Mouse (Mus musculus): Measurements from ENCODE around the gene 9230112D13Rik.

The 9230112D13Rik gene

GRCm38 (mm10) chr14:34522701-34523100 is at the start of gene 9230112D13Rik:
TSS of gene 9230112D13Rik (minus strand) at chr14:34522801.
- DNase-seq: no peak

GRCm38 (mm10) chr14:34571610-34572387 is 49.2 kb upstream of the 9230112D13Rik start:
- DNase-seq: no peak

GRCm38 (mm10) chr14:34570903-34571302 is 48.3 kb upstream of the 9230112D13Rik start:
- no peak for DNase-seq

GRCm38 (mm10) chr14:34570294-34570693 is 47.7 kb upstream of the 9230112D13Rik start:
- peak; percentile 79 for DNase-seq

GRCm38 (mm10) chr14:34569534-34570194 is 47.1 kb upstream of the 9230112D13Rik start:
- no peak for DNase-seq

- no peak for DNase-seq
Observed at GRCm38 (mm10) chr14:34568626-34569025, 46.0 kb upstream of the 9230112D13Rik start.

- no peak for DNase-seq
Observed at GRCm38 (mm10) chr14:34567697-34568096, 45.1 kb upstream of the 9230112D13Rik start.

GRCm38 (mm10) chr14:34566530-34566929 is 43.9 kb upstream of the 9230112D13Rik start:
- no peak for DNase-seq

GRCm38 (mm10) chr14:34565711-34566110 is 43.1 kb upstream of the 9230112D13Rik start:
- DNase-seq: peak; percentile 40

- no peak for DNase-seq
Observed at GRCm38 (mm10) chr14:34564646-34565045, 42.0 kb upstream of the 9230112D13Rik start.

GRCm38 (mm10) chr14:34562393-34562792 is 39.8 kb upstream of the 9230112D13Rik start:
- DNase-seq: no peak

GRCm38 (mm10) chr14:34561647-34562046 is 39.0 kb upstream of the 9230112D13Rik start:
- no peak for DNase-seq

GRCm38 (mm10) chr14:34558947-34559346 is 36.3 kb upstream of the 9230112D13Rik start:
- no peak for DNase-seq

- DNase-seq: no peak
Observed at GRCm38 (mm10) chr14:34555211-34555610, 32.6 kb upstream of the 9230112D13Rik start.

- DNase-seq: no peak
Observed at GRCm38 (mm10) chr14:34554047-34554446, 31.4 kb upstream of the 9230112D13Rik start.

GRCm38 (mm10) chr14:34553470-34553869 is 30.9 kb upstream of the 9230112D13Rik start:
- no peak for DNase-seq

- DNase-seq: no peak
Observed at GRCm38 (mm10) chr14:34552226-34552625, 29.6 kb upstream of the 9230112D13Rik start.

- DNase-seq: peak; percentile 88
Observed at GRCm38 (mm10) chr14:34549004-34549671, 26.5 kb upstream of the 9230112D13Rik start.

GRCm38 (mm10) chr14:34548391-34549001 is 25.9 kb upstream of the 9230112D13Rik start:
- peak; percentile 77 for DNase-seq

GRCm38 (mm10) chr14:34544545-34544944 is 21.9 kb upstream of the 9230112D13Rik start:
- no peak for DNase-seq

- no peak for DNase-seq
Observed at GRCm38 (mm10) chr14:34544001-34544400, 21.4 kb upstream of the 9230112D13Rik start.

GRCm38 (mm10) chr14:34543596-34543995 is 21.0 kb upstream of the 9230112D13Rik start:
- DNase-seq: no peak

- no peak for DNase-seq
Observed at GRCm38 (mm10) chr14:34541896-34542295, 19.3 kb upstream of the 9230112D13Rik start.
